Mouse (Mus musculus) macrophage (primary cell): Measurements from ENCODE around the gene Sema4a. TPM values are rescaled to one million over a fixed set of nuclear protein-coding genes. Genes with fewer than 3 reads are reported as not detected.
A peak's percentile ranks its signal among the peaks of the same experiment; 100 is the strongest.

Source experiments
- H3K27ac ChIP-seq: fragments of 350-480 bp; formaldehyde crosslinking; 2 replicates; pipeline ENCODE4 v1.9.0; 2021
- H3K36me3 ChIP-seq: fragments of 350-480 bp; formaldehyde crosslinking; 2 replicates; pipeline ENCODE4 v1.9.0; 2021; ENCODE audit errors: inconsistent target
- H3K4me3 ChIP-seq: fragments of 350-480 bp; formaldehyde crosslinking; 2 replicates; pipeline ENCODE4 v1.9.0; 2021; ENCODE audit errors: inconsistent target
- H3K79me2 ChIP-seq: fragments of 350-480 bp; formaldehyde crosslinking; 2 replicates; pipeline ENCODE4 v1.9.0; 2021; ENCODE audit errors: inconsistent target
- WGBS: methylation state at CpG from one replicate; pipeline ENCODE4 v1.1.7; 2026; ENCODE audit warnings: inconsistent platforms; ENCODE audit not compliant: missing documents; 5-methylcytosine and 5-hydroxymethylcytosine counted together
- polyA plus RNA-seq: library from polyadenylated mRNA; stranded (reverse); fragments of 250-400 nt; gene quantifications from 3 replicates; pipeline ENCODE4 v1.2.4, GENCODE M21; 2018; ENCODE audit warnings: inconsistent platforms

Gene Sema4a
- polyA plus RNA-seq, 1 experiment from 2014 or later, result 7.3 TPM

DNA sequence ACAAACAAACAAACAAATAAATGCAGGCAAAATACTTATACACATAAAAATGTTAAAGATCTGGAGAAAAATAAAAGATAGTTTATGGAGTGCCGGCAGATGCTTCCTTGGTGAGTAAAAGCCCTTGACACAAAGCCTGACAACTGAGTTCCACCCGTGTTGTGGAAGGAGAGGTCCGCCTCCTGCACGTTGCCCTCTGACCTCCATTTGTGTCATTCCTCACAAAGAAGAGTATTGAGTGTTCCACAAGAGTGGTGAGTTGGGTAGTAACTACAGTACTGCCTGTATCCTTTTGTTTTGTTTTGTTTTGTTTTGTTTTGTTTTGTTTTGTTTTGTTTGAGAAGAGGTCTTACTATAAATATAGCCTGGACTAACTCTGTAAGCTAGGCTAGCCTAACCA is 38.6 kb upstream of the Sema4a start:
- no peaks in the 10 kb centered on the region for H3K36me3 ChIP-seq
- H3K27ac ChIP-seq, result no peak overlapping the region
- H3K4me3 ChIP-seq, result no peak overlapping the region
- H3K79me2 ChIP-seq, result peaks cover 82% of the 10 kb centered on the region
- 91% methylated on average over 4 of the region's 4 CpGs for WGBS

DNA sequence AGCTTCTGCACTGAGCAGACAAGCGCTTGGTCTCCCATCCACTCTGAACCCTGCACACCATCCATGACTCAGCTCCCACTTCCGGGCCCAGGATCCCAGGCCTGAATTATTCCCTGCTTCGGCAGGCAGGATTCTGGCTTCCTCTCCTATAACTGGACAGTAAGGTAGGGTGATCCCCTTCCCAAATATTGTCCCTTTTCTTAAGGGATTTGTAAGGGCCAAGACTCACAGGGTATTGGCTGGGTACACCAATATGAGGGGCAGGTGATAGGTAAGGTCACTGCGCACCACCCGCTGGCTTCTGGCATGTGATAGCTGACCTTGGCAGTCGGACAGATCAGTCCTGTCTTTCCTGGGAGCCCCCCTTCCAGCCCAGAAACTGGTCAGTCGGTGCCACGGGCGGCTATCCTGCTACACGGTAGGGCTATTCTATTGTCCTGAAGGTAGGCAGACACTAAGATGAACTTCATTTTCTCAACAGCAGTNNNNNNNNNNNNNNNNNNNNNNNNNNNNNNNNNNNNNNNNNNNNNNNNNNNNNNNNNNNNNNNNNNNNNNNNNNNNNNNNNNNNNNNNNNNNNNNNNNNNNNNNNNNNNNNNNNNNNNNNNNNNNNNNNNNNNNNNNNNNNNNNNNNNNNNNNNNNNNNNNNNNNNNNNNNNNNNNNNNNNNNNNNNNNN is 34.9 kb upstream of the Sema4a start:
- Histone ChIP-seq H3K36me3 (no peaks in the 10 kb centered on the region), H3K4me3 (no peak overlapping the region), H3K27ac (peak overlapping the region; percentile 87), H3K79me2 (peaks cover 90% of the 10 kb centered on the region)
- WGBS, result 92% methylated on average over 10 of the region's 10 CpGs

DNA sequence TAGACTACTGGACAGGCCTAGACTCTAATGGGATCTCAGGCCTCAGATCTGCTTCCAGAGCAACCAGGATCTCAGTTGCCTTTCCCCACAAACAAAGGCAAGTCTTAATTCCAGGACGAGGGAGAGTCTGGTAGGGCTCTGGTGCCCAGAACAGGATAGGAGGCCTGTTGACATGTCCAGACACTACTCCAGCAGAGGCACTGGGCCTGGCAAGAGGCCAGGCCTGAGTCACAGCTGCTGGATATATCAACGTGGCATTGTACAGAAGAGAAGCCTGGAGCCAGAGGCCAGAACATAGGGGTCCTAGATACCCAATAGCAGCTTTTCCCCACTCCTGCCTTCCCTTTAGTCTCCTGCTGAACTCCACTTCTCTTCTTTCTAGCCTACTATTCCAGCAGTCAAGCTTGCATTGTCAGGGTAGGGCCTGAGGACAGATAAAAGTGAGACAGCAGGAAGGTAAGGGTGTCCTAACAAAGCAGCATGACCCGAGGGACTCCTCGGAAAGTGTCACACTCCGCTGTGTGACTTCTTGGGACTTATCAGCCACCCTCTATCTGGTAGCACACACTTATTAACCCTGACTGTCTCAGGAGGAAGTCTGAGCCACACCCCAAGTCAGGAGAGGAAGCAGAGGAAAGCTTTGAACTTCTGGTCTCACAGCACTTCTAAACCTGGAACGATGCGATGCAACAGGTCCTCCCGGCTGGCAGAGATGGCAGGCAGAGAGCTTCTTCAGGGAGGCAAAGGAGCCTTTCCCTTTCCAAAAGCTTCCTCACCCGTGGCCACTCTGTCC is 34.0 kb upstream of the Sema4a start:
- peak overlapping the region; percentile 87 for H3K27ac ChIP-seq
- no peaks in the 10 kb centered on the region for H3K36me3 ChIP-seq
- H3K4me3 ChIP-seq, result no peak overlapping the region
- WGBS, result 56% methylated on average over 9 of the region's 9 CpGs
- peaks cover 90% of the 10 kb centered on the region for H3K79me2 ChIP-seq

DNA sequence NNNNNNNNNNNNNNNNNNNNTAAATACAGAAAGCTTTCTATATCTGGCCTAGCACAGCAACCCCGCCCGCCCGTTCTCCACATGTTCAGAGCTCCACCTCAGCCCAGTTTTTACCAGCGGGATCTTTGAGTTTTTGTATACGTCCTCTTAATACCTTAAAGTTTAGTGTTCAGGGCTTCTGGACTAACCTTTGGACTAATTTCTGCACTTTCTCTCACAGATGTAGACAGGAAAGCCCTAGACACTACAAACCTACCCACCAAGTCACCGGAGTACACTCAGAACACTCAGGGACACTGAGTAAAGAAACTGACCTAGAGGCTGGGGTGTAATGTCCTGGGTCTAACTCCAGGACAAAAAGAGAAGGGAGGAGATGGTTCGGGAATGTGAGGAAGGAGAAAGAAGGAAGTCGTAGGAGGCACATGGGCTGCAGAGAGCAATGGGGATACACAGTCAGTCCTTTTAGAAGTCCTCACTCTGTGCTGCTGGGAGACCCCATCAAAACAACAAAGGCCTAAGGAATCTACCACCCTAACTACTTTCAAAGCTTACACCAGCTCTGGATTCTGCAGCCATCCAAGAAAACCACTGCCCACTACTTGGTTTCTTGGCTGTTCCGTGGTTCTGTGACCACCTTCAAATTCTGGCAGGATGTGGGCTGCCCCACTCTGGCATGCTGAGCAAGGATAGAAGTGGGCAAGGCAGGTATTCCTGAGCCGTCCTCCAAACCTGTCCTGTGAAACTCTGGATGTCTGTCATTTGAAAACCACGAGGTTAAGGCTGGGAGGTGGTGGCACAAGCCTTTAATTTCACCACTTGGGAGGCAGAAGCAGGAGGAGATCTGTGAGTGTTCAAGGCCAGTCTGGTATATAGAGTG is 33.0 kb upstream of the Sema4a start:
- Histone ChIP-seq H3K27ac (peak overlapping the region; percentile 87), H3K36me3 (no peaks in the 10 kb centered on the region), H3K79me2 (peaks cover 90% of the 10 kb centered on the region), H3K4me3 (no peak overlapping the region)
- 66% methylated on average over 11 of the region's 11 CpGs for WGBS

DNA sequence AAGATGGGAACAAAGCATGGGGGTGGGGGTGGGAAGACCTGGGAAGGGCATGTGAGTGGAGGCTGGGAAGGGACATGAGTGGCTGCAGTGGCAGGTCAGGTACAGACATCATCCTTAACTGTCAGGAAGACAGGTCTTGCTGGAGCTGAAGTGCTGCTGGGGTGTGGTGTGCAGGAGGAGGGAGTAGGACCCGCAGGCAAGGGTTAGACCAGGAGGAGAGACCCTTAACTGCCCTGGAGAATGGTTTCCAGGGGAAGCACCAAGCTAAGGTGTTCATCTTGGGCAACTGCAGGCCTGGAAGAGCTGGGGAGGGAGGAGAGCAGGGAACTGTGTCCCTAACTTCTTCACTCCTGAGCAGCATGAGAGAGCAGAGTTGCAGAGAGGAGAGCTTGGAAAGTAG is 26.4 kb upstream of the Sema4a start:
- no peak overlapping the region for H3K4me3 ChIP-seq
- whole genome bisulfite sequencing, result 100% methylated on average over 1 of the region's 1 CpGs
- peaks cover 50% of the 10 kb centered on the region for H3K36me3 ChIP-seq
- H3K27ac ChIP-seq, result no peak overlapping the region
- H3K79me2 ChIP-seq, result peaks cover 40% of the 10 kb centered on the region

- no peak overlapping the region for H3K27ac ChIP-seq
- peaks cover 35% of the 10 kb centered on the region for H3K79me2 ChIP-seq
- H3K4me3 ChIP-seq, result no peak overlapping the region
- H3K36me3 ChIP-seq, result peaks cover 55% of the 10 kb centered on the region
- WGBS, result 90% methylated on average over 4 of the region's 4 CpGs
Measured at GRCm38 (mm10) chr3:88486887-88487286, 25.9 kb upstream of the Sema4a start.

DNA sequence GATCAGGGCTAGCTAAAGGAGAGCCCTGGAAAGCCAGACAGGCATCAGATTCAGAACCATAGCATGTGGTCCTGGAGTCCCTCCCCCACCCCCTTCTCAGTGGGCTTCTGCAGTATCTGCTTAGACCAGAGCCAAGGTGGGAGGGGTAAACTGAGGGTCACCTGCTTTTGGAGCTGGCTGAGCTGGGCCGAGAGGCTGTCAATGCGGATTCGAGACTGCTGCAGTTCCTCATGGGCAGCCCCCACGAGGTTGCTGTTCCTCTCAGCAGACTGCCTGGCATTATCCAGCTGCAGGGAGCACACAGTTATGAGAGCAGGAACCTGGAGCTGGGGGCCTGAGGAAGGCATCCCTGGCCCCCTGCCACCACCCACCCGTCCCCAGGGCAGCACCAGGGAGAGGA is 25.1 kb upstream of the Sema4a start:
- Histone ChIP-seq H3K4me3 (no peak overlapping the region), H3K27ac (no peak overlapping the region), H3K36me3 (peaks cover 56% of the 10 kb centered on the region), H3K79me2 (peaks cover 33% of the 10 kb centered on the region)
- WGBS, result 87% methylated on average over 5 of the region's 5 CpGs

DNA sequence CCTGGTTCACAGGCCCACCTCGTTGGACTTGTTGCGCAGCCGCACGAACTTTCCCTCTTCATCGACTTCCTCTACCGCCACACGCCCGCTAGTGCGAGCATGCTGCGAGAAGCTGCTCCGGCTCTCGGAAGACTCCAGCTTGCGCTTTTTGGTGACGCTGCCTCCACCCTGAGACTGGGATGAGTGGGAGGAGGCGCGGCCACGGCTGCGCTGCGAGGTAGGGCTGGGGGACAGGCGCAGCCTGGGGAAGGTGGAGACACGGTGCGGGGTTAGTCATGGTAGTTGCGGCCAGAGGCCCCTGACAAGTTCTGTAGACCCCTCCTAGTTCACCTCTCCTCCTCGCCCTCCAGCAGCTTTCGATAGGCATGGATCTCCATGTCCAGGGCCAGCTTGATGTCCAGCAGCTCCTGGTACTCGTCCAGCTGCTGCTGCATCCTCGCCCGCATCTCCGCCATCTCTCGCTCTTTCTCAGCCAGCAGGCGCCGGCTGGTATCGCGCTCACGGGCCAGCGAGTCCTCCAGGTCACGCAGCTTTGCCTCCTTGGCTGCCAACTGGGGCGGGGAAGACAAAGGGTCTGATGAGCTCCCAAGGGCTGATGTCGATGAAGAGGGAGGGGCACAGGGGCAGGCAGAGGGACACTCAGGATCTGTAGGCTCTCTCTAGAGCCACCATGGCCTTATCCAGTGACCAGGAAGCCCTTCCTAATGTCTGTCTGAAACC is 23.8 kb upstream of the Sema4a start:
- H3K79me2 ChIP-seq, result peaks cover 20% of the 10 kb centered on the region
- H3K4me3 ChIP-seq, result no peak overlapping the region
- H3K27ac ChIP-seq, result no peak overlapping the region
- H3K36me3 ChIP-seq, result peaks cover 56% of the 10 kb centered on the region
- WGBS, result 61% methylated on average over 39 of the region's 39 CpGs

GRCm38 (mm10) chr3:88483621-88484020 is 22.6 kb upstream of the Sema4a start:
- peaks cover 56% of the 10 kb centered on the region for H3K36me3 ChIP-seq
- no peak overlapping the region for H3K4me3 ChIP-seq

GRCm38 (mm10) chr3:88483141-88483540 is 22.2 kb upstream of the Sema4a start:
- WGBS, result 84% methylated on average over 8 of the region's 8 CpGs
- H3K27ac ChIP-seq, result no peak overlapping the region
- H3K4me3 ChIP-seq, result no peak overlapping the region
- H3K36me3 ChIP-seq, result peaks cover 56% of the 10 kb centered on the region
- H3K79me2 ChIP-seq, result peaks cover 4% of the 10 kb centered on the region; the same call in 1 of the 2 replicates

More at GRCm38 (mm10) chr3:88483621-88484020, 22.6 kb upstream of the Sema4a start:
- no peak overlapping the region for H3K27ac ChIP-seq
- 14% methylated on average over 5 of the region's 5 CpGs for WGBS
- peaks cover 9% of the 10 kb centered on the region for H3K79me2 ChIP-seq

DNA sequence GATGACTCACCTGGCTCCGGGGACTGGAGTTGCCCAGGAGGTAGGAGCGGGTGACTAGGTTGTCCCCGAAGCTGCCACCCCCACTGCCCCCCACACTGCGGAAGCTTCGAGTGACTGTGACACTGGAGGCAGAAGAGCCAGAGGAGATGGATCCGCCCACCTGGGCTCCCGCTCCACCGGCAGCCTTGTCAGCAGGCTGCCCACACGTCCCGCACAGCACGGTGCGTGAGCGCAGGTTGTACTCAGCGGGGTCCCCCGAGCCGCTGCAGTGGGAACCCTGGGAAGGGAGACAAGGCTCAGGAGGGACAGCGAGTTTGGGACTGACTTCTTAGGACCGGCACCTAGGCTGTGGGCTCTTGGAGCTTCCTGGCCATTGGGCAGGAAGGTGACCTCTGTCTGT is 21.4 kb upstream of the Sema4a start:
- no peaks in the 10 kb centered on the region for H3K79me2 ChIP-seq
- H3K36me3 ChIP-seq, result peaks cover 48% of the 10 kb centered on the region
- WGBS, result 87% methylated on average over 18 of the region's 18 CpGs
- H3K4me3 ChIP-seq, result no peak overlapping the region
- no peak overlapping the region for H3K27ac ChIP-seq

GRCm38 (mm10) chr3:88481372-88482040 is 20.5 kb upstream of the Sema4a start:
- WGBS, result 86% methylated on average over 6 of the region's 8 CpGs
- Histone ChIP-seq H3K4me3 (no peak overlapping the region), H3K27ac (no peak overlapping the region), H3K79me2 (no peaks in the 10 kb centered on the region), H3K36me3 (peaks cover 40% of the 10 kb centered on the region)

- Histone ChIP-seq H3K79me2 (no peaks in the 10 kb centered on the region), H3K36me3 (peaks cover 31% of the 10 kb centered on the region), H3K27ac (no peak overlapping the region), H3K4me3 (no peak overlapping the region)
- WGBS, result 93% methylated on average over 5 of the region's 5 CpGs
Measured at GRCm38 (mm10) chr3:88480679-88481078, 19.7 kb upstream of the Sema4a start.

GRCm38 (mm10) chr3:88479828-88480227 is 18.8 kb upstream of the Sema4a start:
- peaks cover 23% of the 10 kb centered on the region for H3K36me3 ChIP-seq
- no peak overlapping the region for H3K4me3 ChIP-seq
- 92% methylated on average over 4 of the region's 4 CpGs for WGBS
- no peak overlapping the region for H3K27ac ChIP-seq
- H3K79me2 ChIP-seq, result no peaks in the 10 kb centered on the region
